Mouse (Mus musculus): Measurements from ENCODE around the gene Shq1. TPM values are rescaled to one million over a fixed set of nuclear protein-coding genes. Genes with fewer than 3 reads are reported as not detected.

Gene Shq1
- polyA plus RNA-seq, 1 experiment from 2014 or later, result 9.6 TPM

DNA sequence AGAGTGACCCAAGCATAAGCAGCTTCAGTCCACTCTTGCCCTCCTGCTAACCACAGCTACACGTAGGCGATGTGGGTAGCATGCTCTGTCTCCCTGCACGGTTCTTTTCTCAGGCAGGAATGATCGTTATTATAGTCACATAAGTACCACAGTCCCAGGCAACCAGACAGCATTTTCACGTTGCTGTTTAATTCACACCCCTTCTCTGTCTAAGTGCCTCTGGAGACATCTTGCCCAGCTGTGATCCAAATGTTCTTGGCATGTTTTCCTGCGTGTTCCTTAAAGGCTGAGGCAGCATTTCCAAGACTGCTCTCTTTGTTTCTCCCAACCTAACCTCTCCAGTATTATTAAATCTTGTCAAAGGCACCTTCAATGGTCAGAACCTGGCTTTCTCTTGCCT, 67.3 kb downstream of the Shq1 start:
- Histone ChIP-seq H3K9me3 (replicated peaks) (no peaks in the 10 kb centered on the region), H3K4me2 (no peak overlapping the region), H3K27me3 (no peaks in the 10 kb centered on the region), H3K4me1 (replicated peaks) (no peaks in the 10 kb centered on the region), H3K9ac (no peak overlapping the region), H3K4me3 (no peak overlapping the region), H3K27ac (no peak overlapping the region), H3K36me3 (no peaks in the 10 kb centered on the region)
- 79% methylated on average over 6 of the region's 6 CpGs for WGBS
- no peak for ATAC-seq (replicated peaks; ENCODE audit: insufficient number of reproducible peaks, insufficient read depth, low FRiP score, low read depth)

DNA sequence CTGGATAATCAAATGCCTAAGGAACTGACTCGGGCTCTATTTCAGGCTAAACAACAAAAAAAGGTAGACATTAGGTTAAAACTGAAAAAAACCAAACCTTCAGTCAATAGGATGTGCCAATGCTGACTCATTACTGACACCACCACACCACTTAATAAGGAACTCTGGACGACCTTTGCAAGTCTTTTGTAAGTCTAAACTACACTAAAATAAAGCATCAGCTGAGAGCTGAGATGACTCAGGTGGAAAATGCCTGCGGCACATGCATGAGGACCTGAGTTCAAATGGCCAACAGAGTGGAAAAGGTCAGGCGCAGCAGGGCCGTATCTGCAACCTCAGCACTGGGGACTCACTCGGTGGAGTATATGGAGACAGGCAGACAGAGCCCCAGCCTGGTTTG, 69.3 kb downstream of the Shq1 start:
- WGBS, result 85% methylated on average over 6 of the region's 6 CpGs
- Histone ChIP-seq H3K4me3 (no peak overlapping the region), H3K27me3 (no peaks in the 10 kb centered on the region), H3K4me1 (replicated peaks) (no peaks in the 10 kb centered on the region), H3K4me2 (no peak overlapping the region), H3K9me3 (replicated peaks) (no peaks in the 10 kb centered on the region), H3K9ac (no peak overlapping the region), H3K27ac (no peak overlapping the region), H3K36me3 (no peaks in the 10 kb centered on the region)
- no peak for ATAC-seq (replicated peaks; ENCODE audit: insufficient number of reproducible peaks, insufficient read depth, low FRiP score, low read depth)

DNA sequence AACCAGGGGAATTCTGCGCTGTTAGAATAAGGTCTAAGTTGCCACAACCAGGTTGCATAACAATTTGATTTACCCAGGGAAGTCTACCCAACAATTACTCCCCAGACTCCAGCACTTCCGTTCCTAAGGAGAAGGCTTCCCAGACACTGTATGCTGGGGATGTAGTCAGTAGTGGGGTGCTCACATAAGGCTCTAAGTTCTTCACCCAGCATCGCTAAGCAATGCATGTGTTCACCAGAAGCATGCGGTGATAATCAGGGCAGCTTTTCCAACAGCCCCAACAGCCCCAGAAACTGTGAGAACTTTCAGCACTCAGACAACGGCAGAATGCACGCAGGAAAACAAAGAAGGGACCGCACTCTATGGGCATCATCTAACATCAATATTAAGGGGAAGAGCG, 77.1 kb downstream of the Shq1 start:
- H3K9ac ChIP-seq, result no peak overlapping the region
- H3K36me3 ChIP-seq, result no peaks in the 10 kb centered on the region
- no peaks in the 10 kb centered on the region for H3K9me3 ChIP-seq (replicated peaks)
- no peaks in the 10 kb centered on the region for H3K27me3 ChIP-seq
- ATAC-seq (replicated peaks; ENCODE audit: insufficient number of reproducible peaks, insufficient read depth, low FRiP score, low read depth), result no peak
- 82% methylated on average over 8 of the region's 8 CpGs for WGBS
- H3K27ac ChIP-seq, result no peak overlapping the region
- no peaks in the 10 kb centered on the region for H3K4me1 ChIP-seq (replicated peaks)
- H3K4me2 ChIP-seq, result no peak overlapping the region
- no peak overlapping the region for H3K4me3 ChIP-seq

GRCm38 (mm10) chr6:100592991-100593390, 78.0 kb downstream of the Shq1 start:
- no peak overlapping the region for H3K9ac ChIP-seq
- 68% methylated on average over 7 of the region's 7 CpGs for WGBS
- H3K27me3 ChIP-seq, result no peaks in the 10 kb centered on the region
- ATAC-seq (replicated peaks; ENCODE audit: insufficient number of reproducible peaks, insufficient read depth, low FRiP score, low read depth), result no peak
- no peaks in the 10 kb centered on the region for H3K9me3 ChIP-seq (replicated peaks)
- no peak overlapping the region for H3K4me2 ChIP-seq
- H3K27ac ChIP-seq, result no peak overlapping the region
- H3K36me3 ChIP-seq, result no peaks in the 10 kb centered on the region
- H3K4me3 ChIP-seq, result no peak overlapping the region
- H3K4me1 ChIP-seq (replicated peaks), result no peaks in the 10 kb centered on the region

DNA sequence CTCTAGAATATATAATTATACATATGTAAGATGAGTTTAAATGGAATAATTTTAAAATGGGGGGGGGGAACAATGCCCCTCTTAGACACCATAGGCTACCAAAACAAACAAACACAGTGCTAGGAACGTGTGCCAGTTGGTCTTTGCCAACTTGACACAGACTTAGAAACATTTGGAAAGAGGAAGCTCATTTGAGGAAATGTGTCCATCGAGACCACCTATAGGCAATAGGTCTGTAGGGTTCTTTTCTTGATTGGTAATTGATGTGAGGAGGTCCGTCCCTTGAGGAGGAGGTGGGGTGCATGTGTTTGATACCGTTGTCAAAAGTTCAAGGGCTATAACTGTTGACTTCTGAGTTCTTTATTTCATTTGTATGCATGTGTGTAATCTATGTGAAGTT, 80.4 kb downstream of the Shq1 start:
- H3K9ac ChIP-seq, result no peak overlapping the region
- H3K36me3 ChIP-seq, result no peaks in the 10 kb centered on the region
- no peaks in the 10 kb centered on the region for H3K9me3 ChIP-seq (replicated peaks)
- H3K27ac ChIP-seq, result no peak overlapping the region
- H3K27me3 ChIP-seq, result no peaks in the 10 kb centered on the region
- H3K4me1 ChIP-seq (replicated peaks), result no peaks in the 10 kb centered on the region
- ATAC-seq (replicated peaks; ENCODE audit: insufficient number of reproducible peaks, insufficient read depth, low FRiP score, low read depth), result no peak
- no peak overlapping the region for H3K4me2 ChIP-seq
- H3K4me3 ChIP-seq, result no peak overlapping the region
- 77% methylated on average over 4 of the region's 4 CpGs for WGBS

DNA sequence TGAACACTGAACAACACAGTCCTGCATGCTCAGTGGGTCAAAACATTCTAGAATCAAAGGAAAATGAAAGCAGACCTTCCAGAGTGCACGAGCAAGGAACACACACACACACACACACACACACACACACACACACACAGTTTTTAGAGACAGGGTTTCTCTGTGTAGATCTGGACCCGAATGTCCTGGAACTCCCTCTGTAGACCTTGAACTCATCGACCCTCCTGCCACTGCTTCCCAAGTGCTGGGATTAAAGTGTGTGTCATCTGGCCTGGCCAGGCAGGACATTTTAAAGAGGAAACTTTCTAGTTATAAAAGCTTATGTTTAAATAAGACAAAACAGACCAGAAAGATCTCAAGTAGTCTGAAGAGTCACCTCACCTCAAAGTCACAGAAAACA, 82.1 kb downstream of the Shq1 start:
- no peak for ATAC-seq (replicated peaks; ENCODE audit: insufficient number of reproducible peaks, insufficient read depth, low FRiP score, low read depth)
- H3K9me3 ChIP-seq (replicated peaks), result no peaks in the 10 kb centered on the region
- H3K36me3 ChIP-seq, result no peaks in the 10 kb centered on the region
- H3K4me3 ChIP-seq, result no peak overlapping the region
- WGBS, result 79% methylated on average over 3 of the region's 3 CpGs
- no peak overlapping the region for H3K4me2 ChIP-seq
- H3K27ac ChIP-seq, result no peak overlapping the region
- H3K9ac ChIP-seq, result no peak overlapping the region
- H3K4me1 ChIP-seq (replicated peaks), result no peaks in the 10 kb centered on the region
- no peaks in the 10 kb centered on the region for H3K27me3 ChIP-seq

GRCm38 (mm10) chr6:100586758-100587157, 84.2 kb downstream of the Shq1 start:
- H3K9me3 ChIP-seq (replicated peaks), result no peaks in the 10 kb centered on the region
- no peaks in the 10 kb centered on the region for H3K4me1 ChIP-seq (replicated peaks)
- no peak overlapping the region for H3K4me3 ChIP-seq
- ATAC-seq (replicated peaks; ENCODE audit: insufficient number of reproducible peaks, insufficient read depth, low FRiP score, low read depth), result no peak
- H3K9ac ChIP-seq, result no peak overlapping the region
- no peaks in the 10 kb centered on the region for H3K27me3 ChIP-seq
- H3K27ac ChIP-seq, result no peak overlapping the region
- WGBS, result 80% methylated on average over 5 of the region's 5 CpGs
- H3K36me3 ChIP-seq, result no peaks in the 10 kb centered on the region
- H3K4me2 ChIP-seq, result no peak overlapping the region

- no peak for ATAC-seq (replicated peaks; ENCODE audit: insufficient number of reproducible peaks, insufficient read depth, low FRiP score, low read depth)
- H3K9me3 ChIP-seq (replicated peaks), result no peaks in the 10 kb centered on the region
- H3K36me3 ChIP-seq, result no peaks in the 10 kb centered on the region
- no peak overlapping the region for H3K27ac ChIP-seq
- peaks cover 7% of the 10 kb centered on the region for H3K4me1 ChIP-seq (replicated peaks)
- no peak overlapping the region for H3K4me3 ChIP-seq
- H3K9ac ChIP-seq, result no peak overlapping the region
- WGBS, result 89% methylated on average over 2 of the region's 2 CpGs
- no peak overlapping the region for H3K4me2 ChIP-seq
- no peaks in the 10 kb centered on the region for H3K27me3 ChIP-seq
Observed at GRCm38 (mm10) chr6:100581951-100582350, 89.0 kb downstream of the Shq1 start.

DNA sequence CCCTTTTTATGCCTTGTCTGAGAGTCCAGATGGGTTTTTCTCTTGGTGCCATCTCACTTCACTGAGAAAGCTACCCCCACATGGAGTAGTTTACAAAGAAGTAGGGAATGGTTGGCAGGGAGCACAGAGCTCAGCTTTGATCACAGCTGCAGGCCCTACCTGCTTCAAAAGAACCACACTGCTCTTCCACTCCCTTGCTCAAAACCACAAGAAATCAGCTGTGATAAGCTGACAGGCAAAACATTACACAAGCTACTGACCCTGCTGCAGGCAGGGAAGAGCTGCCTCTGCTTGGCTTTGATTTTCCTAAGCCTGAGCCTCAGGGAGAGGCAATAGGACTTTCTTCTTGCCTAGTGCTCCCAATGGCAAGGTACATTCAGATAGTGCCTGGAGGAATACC, 89.9 kb downstream of the Shq1 start:
- ATAC-seq (replicated peaks; ENCODE audit: insufficient number of reproducible peaks, insufficient read depth, low FRiP score, low read depth), result no peak
- no peak overlapping the region for H3K4me2 ChIP-seq
- no peaks in the 10 kb centered on the region for H3K9me3 ChIP-seq (replicated peaks)
- H3K27me3 ChIP-seq, result no peaks in the 10 kb centered on the region
- no peak overlapping the region for H3K27ac ChIP-seq
- no peak overlapping the region for H3K9ac ChIP-seq
- H3K4me3 ChIP-seq, result no peak overlapping the region
- H3K36me3 ChIP-seq, result no peaks in the 10 kb centered on the region
- H3K4me1 ChIP-seq (replicated peaks), result peaks cover 7% of the 10 kb centered on the region

DNA sequence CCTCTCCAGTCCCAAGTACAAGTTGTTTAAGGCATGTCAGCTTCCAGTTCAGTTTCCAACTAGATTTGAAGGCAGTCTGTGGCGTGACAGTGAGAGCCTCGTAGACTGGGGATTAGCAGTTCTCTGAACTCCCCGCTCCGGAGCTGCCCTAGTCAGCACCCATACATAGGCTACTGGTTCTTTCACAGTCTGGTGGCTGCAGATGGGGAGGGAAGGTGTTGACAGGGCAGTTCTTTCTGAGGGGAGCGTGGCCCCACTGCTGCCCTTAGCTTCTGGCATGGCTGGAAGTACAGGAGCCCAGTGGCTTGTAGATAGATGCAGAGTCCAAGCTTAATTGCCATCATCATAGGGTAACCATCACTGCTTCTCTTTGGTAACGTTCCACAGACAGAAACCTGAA, 93.4 kb downstream of the Shq1 start:
- Histone ChIP-seq H3K4me2 (no peak overlapping the region), H3K27ac (0 out of 2 replicates have a peak overlapping the region, but pooled peaks have one; percentile 5), H3K9me3 (replicated peaks) (no peaks in the 10 kb centered on the region), H3K4me3 (no peak overlapping the region), H3K36me3 (no peaks in the 10 kb centered on the region), H3K4me1 (replicated peaks) (peaks cover 7% of the 10 kb centered on the region), H3K9ac (no peak overlapping the region), H3K27me3 (no peaks in the 10 kb centered on the region)
- WGBS, result 45% methylated on average over 6 of the region's 6 CpGs
- no peak; the same call in 1 of the 2 replicates for ATAC-seq (replicated peaks; ENCODE audit: insufficient number of reproducible peaks, insufficient read depth, low FRiP score, low read depth)

GRCm38 (mm10) chr6:100576171-100576570, 94.8 kb downstream of the Shq1 start:
- Histone ChIP-seq H3K4me3 (no peak overlapping the region), H3K9me3 (replicated peaks) (no peaks in the 10 kb centered on the region), H3K4me2 (no peak overlapping the region), H3K27ac (no peak overlapping the region), H3K9ac (no peak overlapping the region), H3K27me3 (no peaks in the 10 kb centered on the region), H3K4me1 (replicated peaks) (peaks cover 7% of the 10 kb centered on the region), H3K36me3 (no peaks in the 10 kb centered on the region)
- WGBS, result 60% methylated on average over 6 of the region's 6 CpGs
- ATAC-seq (replicated peaks; ENCODE audit: insufficient number of reproducible peaks, insufficient read depth, low FRiP score, low read depth), result no peak

DNA sequence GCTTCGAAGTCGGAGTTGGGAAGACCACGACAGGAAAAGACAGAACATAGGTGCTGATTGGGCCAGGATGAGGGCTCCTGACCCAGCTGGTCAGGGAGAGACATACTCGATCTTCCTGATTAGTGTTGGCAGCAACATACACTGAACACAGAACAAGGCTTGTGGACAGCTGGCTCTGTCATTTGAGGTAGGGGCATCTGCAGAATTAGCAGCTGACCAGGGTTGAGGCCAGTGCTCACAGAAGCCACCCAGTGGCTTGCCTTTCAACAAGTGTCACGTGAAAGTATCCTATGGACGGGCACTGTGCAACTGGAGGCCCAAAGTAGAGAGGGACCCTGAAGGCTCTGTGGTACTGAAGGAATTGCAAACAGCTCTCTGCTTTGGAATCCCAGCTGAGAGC, 104.2 kb downstream of the Shq1 start:
- ATAC-seq (replicated peaks; ENCODE audit: insufficient number of reproducible peaks, insufficient read depth, low FRiP score, low read depth), result no peak
- Histone ChIP-seq H3K4me2 (no peak overlapping the region), H3K27ac (no peak overlapping the region), H3K27me3 (peaks cover 36% of the 10 kb centered on the region), H3K4me3 (no peak overlapping the region), H3K36me3 (no peaks in the 10 kb centered on the region), H3K9me3 (replicated peaks) (no peaks in the 10 kb centered on the region), H3K9ac (no peak overlapping the region), H3K4me1 (replicated peaks) (peaks cover 16% of the 10 kb centered on the region)
- 64% methylated on average over 6 of the region's 6 CpGs for WGBS

GRCm38 (mm10) chr6:100564516-100564915, 106.4 kb downstream of the Shq1 start:
- peaks cover 57% of the 10 kb centered on the region for H3K27me3 ChIP-seq
- ATAC-seq (replicated peaks; ENCODE audit: insufficient number of reproducible peaks, insufficient read depth, low FRiP score, low read depth), result no peak

More at GRCm38 (mm10) chr6:100564516-100564915, 106.4 kb downstream of the Shq1 start:
- Histone ChIP-seq H3K4me3 (no peak overlapping the region), H3K9ac (no peak overlapping the region), H3K27ac (no peak overlapping the region), H3K4me1 (replicated peaks) (peaks cover 16% of the 10 kb centered on the region), H3K36me3 (no peaks in the 10 kb centered on the region), H3K4me2 (no peak overlapping the region), H3K9me3 (replicated peaks) (no peaks in the 10 kb centered on the region)
- 52% methylated on average over 4 of the region's 4 CpGs for WGBS

Measured in heart, embryonic 15.5 days (tissue).